Mouse (Mus musculus) myocyte (in vitro differentiated cells): Measurements from ENCODE around the gene Ubtd1.

Experiments used
- MAX ChIP-seq: IDR thresholded peaks from one replicate; pipeline ENCODE4 v1.6.1; 2011; ENCODE audit warnings: low read depth, mild to moderate bottlenecking, control low read depth
- MYOG ChIP-seq, 3 experiments: IDR thresholded peaks; one replicate each; pipeline ENCODE4 v1.6.1; 2011; ENCODE audit warnings: control low read depth in 2 of 3, low read depth in 2 of 3, mild to moderate bottlenecking in 2 of 3; ENCODE audit not compliant: insufficient read length in 2 of 3, control insufficient read depth in 1 of 3, insufficient read depth in 1 of 3
- POLR2A ChIP-seq: IDR thresholded peaks from one replicate; pipeline ENCODE4 v1.6.1; 2011; ENCODE audit warnings: low read depth, mild to moderate bottlenecking, control low read depth, moderate library complexity; ENCODE audit not compliant: insufficient read length

- TF ChIP-seq POLR2A (no peak), MYOG (IDR thresholded peaks at IDR 0.05; ENCODE audit: control insufficient read depth in 1 of 3, insufficient read depth in 1 of 3, insufficient read length in 2 of 3, low read depth in 2 of 3) (no peak), MAX (no peak)
Measured at GRCm38 (mm10) chr19:42072802-42073201, 91.2 kb downstream of the Ubtd1 start.
